Mouse (Mus musculus): ENCODE results near the gene Cdc42ep4. TPM values are rescaled to one million over a fixed set of nuclear protein-coding genes. Genes with fewer than 3 reads are reported as not detected.

The Cdc42ep4 gene
- total and polyA plus RNA-seq, 2 experiments from 2014 or later, result 12.0 to 33.5 TPM

- H3K4me1 ChIP-seq (ENCODE audit: control insufficient read depth, insufficient read depth), result peaks cover 4% of the 10 kb centered on the region; the same call in 1 of the 2 replicates
- ATAC-seq (ENCODE audit: insufficient read depth, low read depth) (no peak), DNase-seq (ENCODE audit: low spot score) (no peak)
- TF ChIP-seq CTCF (IDR thresholded peaks at IDR 0.05; ENCODE audit: low read depth), result no peak
- TF ChIP-seq EP300 (IDR thresholded peaks at IDR 0.05; ENCODE audit: low read depth), result no peak
- no peak overlapping the region for H3K4me2 ChIP-seq (ENCODE audit: low read depth, low read length)
- H3K9ac ChIP-seq (replicated peaks; ENCODE audit: low read depth, low read length), result no peak overlapping the region
- H3K36me3 ChIP-seq (replicated peaks; ENCODE audit: control insufficient read depth, insufficient read depth, low read length), result no peaks in the 10 kb centered on the region
- H3K27me3 ChIP-seq (ENCODE audit: control insufficient read depth, insufficient read depth, low read length), result no peaks in the 10 kb centered on the region
- H3K4me3 ChIP-seq (ENCODE audit: low read depth, low read length), result no peak overlapping the region
- no peaks in the 10 kb centered on the region for H3K9me3 ChIP-seq (replicated peaks; ENCODE audit: control insufficient read depth, low read length)
- WGBS, result 90% methylated on average over 3 of the region's 3 CpGs
- no peak overlapping the region for H3K27ac ChIP-seq (ENCODE audit: low read depth)
Observed at GRCm38 (mm10) chr11:113774773-113775172, 23.1 kb upstream of the Cdc42ep4 start.

GRCm38 (mm10) chr11:113773191-113773590 lies 21.5 kb upstream of the Cdc42ep4 start:
- DNase-seq (ENCODE audit: low spot score), result no peak
- no peak overlapping the region for H3K27ac ChIP-seq (ENCODE audit: low read depth)
- TF ChIP-seq EP300 (IDR thresholded peaks at IDR 0.05; ENCODE audit: low read depth), result no peak
- TF ChIP-seq CTCF (IDR thresholded peaks at IDR 0.05; ENCODE audit: low read depth), result no peak
- no peaks in the 10 kb centered on the region for H3K27me3 ChIP-seq (ENCODE audit: control insufficient read depth, insufficient read depth, low read length)
- H3K4me2 ChIP-seq (ENCODE audit: low read depth, low read length), result no peak overlapping the region
- H3K9me3 ChIP-seq (replicated peaks; ENCODE audit: control insufficient read depth, low read length), result no peaks in the 10 kb centered on the region
- H3K4me3 ChIP-seq (ENCODE audit: low read depth, low read length), result no peak overlapping the region
- 93% methylated on average over 5 of the region's 5 CpGs for WGBS
- ATAC-seq (ENCODE audit: insufficient read depth, low read depth), result no peak
- no peaks in the 10 kb centered on the region for H3K36me3 ChIP-seq (replicated peaks; ENCODE audit: control insufficient read depth, insufficient read depth, low read length)
- H3K4me1 ChIP-seq (ENCODE audit: control insufficient read depth, insufficient read depth), result no peaks in the 10 kb centered on the region
- H3K9ac ChIP-seq (replicated peaks; ENCODE audit: low read depth, low read length), result no peak overlapping the region

GRCm38 (mm10) chr11:113771187-113771586 lies 19.5 kb upstream of the Cdc42ep4 start:
- ATAC-seq (ENCODE audit: insufficient read depth, low read depth) (no peak), DNase-seq (ENCODE audit: low spot score) (no peak)
- peaks cover 13% of the 10 kb centered on the region; the same call in 1 of the 2 replicates for H3K4me1 ChIP-seq (ENCODE audit: control insufficient read depth, insufficient read depth)
- H3K27ac ChIP-seq (ENCODE audit: low read depth), result no peak overlapping the region
- no peaks in the 10 kb centered on the region for H3K27me3 ChIP-seq (ENCODE audit: control insufficient read depth, insufficient read depth, low read length)
- H3K9me3 ChIP-seq (replicated peaks; ENCODE audit: control insufficient read depth, low read length), result no peaks in the 10 kb centered on the region
- 86% methylated on average over 13 of the region's 13 CpGs for WGBS
- no peak overlapping the region for H3K4me2 ChIP-seq (ENCODE audit: low read depth, low read length)
- H3K9ac ChIP-seq (replicated peaks; ENCODE audit: low read depth, low read length), result no peak overlapping the region
- no peak overlapping the region for H3K4me3 ChIP-seq (ENCODE audit: low read depth, low read length)
- no peak for TF ChIP-seq CTCF (IDR thresholded peaks at IDR 0.05; ENCODE audit: low read depth)
- no peak for TF ChIP-seq EP300 (IDR thresholded peaks at IDR 0.05; ENCODE audit: low read depth)
- H3K36me3 ChIP-seq (replicated peaks; ENCODE audit: control insufficient read depth, insufficient read depth, low read length), result no peaks in the 10 kb centered on the region

- H3K4me2 ChIP-seq (ENCODE audit: low read depth, low read length), result no peak overlapping the region
- no peak for DNase-seq (ENCODE audit: low spot score)
- ATAC-seq (ENCODE audit: insufficient read depth, low read depth), result no peak
- H3K4me3 ChIP-seq (ENCODE audit: low read depth, low read length), result no peak overlapping the region
- no peaks in the 10 kb centered on the region for H3K36me3 ChIP-seq (replicated peaks; ENCODE audit: control insufficient read depth, insufficient read depth, low read length)
- no peak for TF ChIP-seq CTCF (IDR thresholded peaks at IDR 0.05; ENCODE audit: low read depth)
- no peak for TF ChIP-seq EP300 (IDR thresholded peaks at IDR 0.05; ENCODE audit: low read depth)
- no peak overlapping the region for H3K9ac ChIP-seq (replicated peaks; ENCODE audit: low read depth, low read length)
- WGBS, result 59% methylated on average over 3 of the region's 3 CpGs
- H3K9me3 ChIP-seq (replicated peaks; ENCODE audit: control insufficient read depth, low read length), result no peaks in the 10 kb centered on the region
- no peaks in the 10 kb centered on the region for H3K27me3 ChIP-seq (ENCODE audit: control insufficient read depth, insufficient read depth, low read length)
- peaks cover 16% of the 10 kb centered on the region; the same call in 1 of the 2 replicates for H3K4me1 ChIP-seq (ENCODE audit: control insufficient read depth, insufficient read depth)
- no peak overlapping the region for H3K27ac ChIP-seq (ENCODE audit: low read depth)
Observed at GRCm38 (mm10) chr11:113768356-113768755, 16.7 kb upstream of the Cdc42ep4 start.

- WGBS, result 29% methylated on average over 8 of the region's 8 CpGs
- Histone ChIP-seq H3K4me1 (ENCODE audit: control insufficient read depth, insufficient read depth) (peaks cover 16% of the 10 kb centered on the region; the same call in 1 of the 2 replicates), H3K4me2 (ENCODE audit: low read depth, low read length) (0 out of 2 replicates have a peak overlapping the region, but pooled peaks have one; percentile 5), H3K36me3 (replicated peaks; ENCODE audit: control insufficient read depth, insufficient read depth, low read length) (no peaks in the 10 kb centered on the region), H3K4me3 (ENCODE audit: low read depth, low read length) (no peak overlapping the region), H3K9ac (replicated peaks; ENCODE audit: low read depth, low read length) (no peak overlapping the region), H3K27me3 (ENCODE audit: control insufficient read depth, insufficient read depth, low read length) (no peaks in the 10 kb centered on the region), H3K9me3 (replicated peaks; ENCODE audit: control insufficient read depth, low read length) (no peaks in the 10 kb centered on the region), H3K27ac (ENCODE audit: low read depth) (peak overlapping the region; percentile 27; the same call in 1 of the 2 replicates)
- no peak for TF ChIP-seq EP300 (IDR thresholded peaks at IDR 0.05; ENCODE audit: low read depth)
- no peak for TF ChIP-seq CTCF (IDR thresholded peaks at IDR 0.05; ENCODE audit: low read depth)
- no peak for DNase-seq (ENCODE audit: low spot score)
- ATAC-seq (ENCODE audit: insufficient read depth, low read depth), result 0 out of 2 replicates have a peak, but pooled peaks have one; percentile 37
Observed at GRCm38 (mm10) chr11:113767285-113767684, 15.6 kb upstream of the Cdc42ep4 start.

Data from heart, postnatal 0 days (tissue).